Mouse (Mus musculus) olfactory bulb, adult 2 months (tissue): ENCODE results near the gene Armc12.

Experiments used
- CTCF ChIP-seq: fragments of 200-500 bp; IDR thresholded peaks from 2 replicates; pipeline ENCODE4 v1.5.1; 2012; ENCODE audit warnings: low read depth, mild to moderate bottlenecking, low read length, moderate library complexity; ENCODE audit not compliant: insufficient read depth
- POLR2A ChIP-seq: fragments of 200-500 bp; IDR thresholded peaks from 2 replicates; pipeline ENCODE4 v1.6.1; 2012; ENCODE audit warnings: mild to moderate bottlenecking, low read depth, low read length, moderate library complexity; ENCODE audit not compliant: insufficient read depth

GRCm38 (mm10) chr17:28522623-28523354 is 7.8 kb upstream of the Armc12 start:
- TF ChIP-seq CTCF (no peak), POLR2A (peak; percentile 57)
